Mouse (Mus musculus) forebrain, embryonic 10.5 days (tissue): ENCODE measurements around the gene 4921524J17Rik. TPM values are rescaled to one million over a fixed set of nuclear protein-coding genes. Genes with fewer than 3 reads are reported as not detected.

ENCODE experiments used
- DNase-seq: peaks from one replicate; pipeline ENCODE4 v3.0.0-alpha.2; 2017; ENCODE audit warnings: low spot score; ENCODE audit errors: extremely low spot score
- H3K27ac ChIP-seq: fragments of 300-500 bp; sonication (generic); 2 replicates; pipeline ENCODE4 v1.5.1; 2016; ENCODE audit warnings: mild to moderate bottlenecking
- H3K27me3 ChIP-seq: fragments of 300-500 bp; sonication (generic); 2 replicates; pipeline ENCODE4 v1.6.1; 2016; ENCODE audit warnings: mild to moderate bottlenecking; ENCODE audit not compliant: poor library complexity, severe bottlenecking
- H3K36me3 ChIP-seq: fragments of 300-500 bp; sonication (generic); replicated peaks from 2 replicates; pipeline ENCODE4 v1.6.1; 2016; ENCODE audit warnings: mild to moderate bottlenecking, moderate library complexity
- H3K4me1 ChIP-seq: fragments of 300-500 bp; sonication (generic); 2 replicates; pipeline ENCODE4 v1.6.1; 2016
- H3K4me3 ChIP-seq: fragments of 300-500 bp; sonication (generic); 2 replicates; pipeline ENCODE4 v1.5.1; 2016; ENCODE audit warnings: mild to moderate bottlenecking, moderate library complexity
- H3K9me3 ChIP-seq: fragments of 300-500 bp; sonication (generic); 2 replicates; pipeline ENCODE4 v1.6.1; 2016; ENCODE audit warnings: mild to moderate bottlenecking, moderate library complexity
- WGBS: fragments of 180-500 bp; shearing (Covaris S2); methylation state at CpG from one replicate; pipeline ENCODE4 v1.1.7; 2016; 5-methylcytosine and 5-hydroxymethylcytosine counted together
- polyA plus RNA-seq: library from polyadenylated mRNA; unstranded; fragments of >200 nt; fragmentation: Nextera tagmentation; extraction: Ambion mirVana; gene quantifications from 2 replicates; pipeline ENCODE4 v1.2.1, GENCODE M21; 2016

The 4921524J17Rik gene
- polyA plus RNA-seq, 1 experiment from 2014 or later = 37.6 TPM

DNA sequence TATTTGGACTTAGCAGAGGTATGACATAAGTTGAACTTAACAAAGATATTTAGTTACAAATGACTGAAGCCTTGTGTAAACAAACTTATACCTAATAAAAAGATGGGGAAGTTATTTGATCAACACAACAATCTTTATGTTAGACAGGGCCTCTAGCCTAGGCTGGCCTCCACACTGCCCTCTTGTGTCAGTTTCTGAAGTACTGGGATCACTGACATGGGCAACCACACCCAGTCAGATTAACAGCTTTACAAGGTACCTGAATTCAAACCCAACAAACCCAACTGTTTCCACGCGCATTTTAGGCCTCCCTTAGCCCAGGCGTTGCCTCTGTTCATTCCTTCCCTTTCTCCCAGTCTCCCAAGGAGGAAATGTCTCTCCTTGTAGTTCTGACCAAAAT is 28.7 kb upstream of the 4921524J17Rik start:
- H3K4me3 ChIP-seq = no peak overlapping the region
- H3K4me1 ChIP-seq = peaks cover 6% of the 10 kb centered on the region; the same call in 1 of the 2 replicates
- WGBS = 78% methylated on average over 3 of the region's 3 CpGs
- H3K27me3 ChIP-seq = no peaks in the 10 kb centered on the region
- DNase-seq = no peak
- no peaks in the 10 kb centered on the region for H3K36me3 ChIP-seq
- no peaks in the 10 kb centered on the region for H3K9me3 ChIP-seq
- H3K27ac ChIP-seq = no peak overlapping the region

- Histone ChIP-seq H3K27ac (no peak overlapping the region), H3K4me3 (no peak overlapping the region), H3K27me3 (no peaks in the 10 kb centered on the region), H3K9me3 (no peaks in the 10 kb centered on the region), H3K4me1 (peaks cover 6% of the 10 kb centered on the region; the same call in 1 of the 2 replicates), H3K36me3 (no peaks in the 10 kb centered on the region)
- WGBS = 45% methylated on average over 5 of the region's 5 CpGs
- DNase-seq = no peak
Observed at GRCm38 (mm10) chr8:85460804-85461203, 28.2 kb upstream of the 4921524J17Rik start.

DNA sequence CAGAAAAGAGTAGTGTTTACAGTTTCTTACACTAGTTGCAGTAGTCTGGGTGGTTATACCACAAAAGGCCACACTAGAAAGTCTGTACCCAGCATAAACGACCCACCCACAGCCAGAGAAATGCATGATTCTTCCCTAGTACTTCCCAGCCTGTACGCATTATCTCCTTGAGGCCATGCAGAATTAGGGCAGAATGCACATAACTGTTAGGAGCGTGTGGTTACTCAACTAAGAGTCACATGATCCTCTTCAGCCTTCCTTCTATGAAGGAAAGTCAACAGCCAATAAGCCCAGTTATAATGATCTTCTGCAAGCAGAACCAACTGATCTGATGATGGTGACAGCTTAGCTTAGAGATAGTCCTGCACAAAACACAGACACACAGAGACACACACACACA is 26.9 kb upstream of the 4921524J17Rik start:
- H3K36me3 ChIP-seq = no peaks in the 10 kb centered on the region
- H3K27me3 ChIP-seq = no peaks in the 10 kb centered on the region
- 86% methylated on average over 3 of the region's 3 CpGs for WGBS
- no peak for DNase-seq
- H3K4me1 ChIP-seq = peaks cover 6% of the 10 kb centered on the region; the same call in 1 of the 2 replicates
- H3K4me3 ChIP-seq = no peak overlapping the region
- no peak overlapping the region for H3K27ac ChIP-seq
- no peaks in the 10 kb centered on the region for H3K9me3 ChIP-seq

GRCm38 (mm10) chr8:85456536-85456935 is 23.9 kb upstream of the 4921524J17Rik start:
- Histone ChIP-seq H3K27me3 (no peaks in the 10 kb centered on the region), H3K27ac (no peak overlapping the region), H3K9me3 (no peaks in the 10 kb centered on the region), H3K4me3 (no peak overlapping the region), H3K36me3 (no peaks in the 10 kb centered on the region), H3K4me1 (peaks cover 21% of the 10 kb centered on the region)
- 15% methylated on average over 14 of the region's 14 CpGs for WGBS
- DNase-seq = peak; percentile 65

DNA sequence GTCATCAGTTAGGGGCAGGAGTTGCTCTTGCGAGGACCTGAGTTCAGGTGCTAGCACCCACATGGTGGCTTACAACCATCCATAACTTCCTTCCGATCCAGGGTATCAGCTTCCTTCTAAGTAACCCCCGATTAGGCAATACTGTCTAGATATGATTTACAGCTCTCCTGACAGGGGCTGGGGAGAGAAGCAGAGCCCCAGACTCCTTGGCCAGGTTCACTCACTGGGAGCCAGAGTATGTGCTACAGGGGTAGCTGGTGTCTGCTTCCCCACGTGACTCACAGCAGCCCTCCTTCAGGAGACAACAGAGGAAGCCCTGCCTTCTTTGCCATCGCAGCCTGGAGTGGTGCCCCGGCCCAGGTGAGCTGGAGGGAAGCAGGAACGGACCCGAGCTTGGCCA is 22.1 kb upstream of the 4921524J17Rik start:
- no peak for DNase-seq
- 76% methylated on average over 8 of the region's 8 CpGs for WGBS
- Histone ChIP-seq H3K36me3 (no peaks in the 10 kb centered on the region), H3K4me1 (peaks cover 21% of the 10 kb centered on the region), H3K27ac (no peak overlapping the region), H3K27me3 (no peaks in the 10 kb centered on the region), H3K9me3 (no peaks in the 10 kb centered on the region), H3K4me3 (no peak overlapping the region)

DNA sequence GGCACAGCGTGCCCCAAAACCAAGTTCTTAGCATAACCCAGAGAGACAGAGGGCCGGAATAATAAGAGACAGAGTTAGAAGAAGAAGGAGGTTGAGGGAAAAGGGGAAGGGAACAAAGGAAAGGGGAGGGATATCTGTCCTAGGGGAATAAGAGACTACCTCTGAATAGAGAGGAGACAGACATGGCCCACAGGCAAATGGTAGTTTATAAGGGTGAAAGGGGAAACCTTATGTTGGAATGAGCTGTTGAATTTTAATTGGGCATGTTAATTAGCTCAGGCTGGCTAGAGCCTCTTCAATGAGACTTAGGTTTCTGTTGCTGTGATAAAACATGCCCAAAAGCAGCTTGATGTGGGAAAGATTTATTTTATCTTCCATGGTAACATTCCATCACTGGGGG is 20.6 kb upstream of the 4921524J17Rik start:
- Histone ChIP-seq H3K27me3 (no peaks in the 10 kb centered on the region), H3K27ac (peak overlapping the region; percentile 56; the same call in 1 of the 2 replicates), H3K9me3 (no peaks in the 10 kb centered on the region), H3K4me1 (peaks cover 21% of the 10 kb centered on the region), H3K4me3 (no peak overlapping the region; the same call in 1 of the 2 replicates), H3K36me3 (no peaks in the 10 kb centered on the region)
- WGBS = 72% methylated on average over 2 of the region's 2 CpGs
- DNase-seq = no peak

GRCm38 (mm10) chr8:85452328-85452727 is 19.7 kb upstream of the 4921524J17Rik start:
- Histone ChIP-seq H3K4me3 (no peak overlapping the region), H3K36me3 (no peaks in the 10 kb centered on the region), H3K27ac (peak overlapping the region; percentile 66), H3K4me1 (peaks cover 21% of the 10 kb centered on the region), H3K9me3 (no peaks in the 10 kb centered on the region), H3K27me3 (no peaks in the 10 kb centered on the region)
- peak; percentile 25 for DNase-seq
- WGBS = 22% methylated on average over 14 of the region's 14 CpGs

- H3K27me3 ChIP-seq = no peaks in the 10 kb centered on the region
- WGBS = 81% methylated on average over 3 of the region's 3 CpGs
- no peaks in the 10 kb centered on the region for H3K9me3 ChIP-seq
- peaks cover 21% of the 10 kb centered on the region for H3K4me1 ChIP-seq
- H3K36me3 ChIP-seq = no peaks in the 10 kb centered on the region
- no peak overlapping the region for H3K27ac ChIP-seq
- no peak for DNase-seq
- no peak overlapping the region for H3K4me3 ChIP-seq
Observed at GRCm38 (mm10) chr8:85450335-85450734, 17.7 kb upstream of the 4921524J17Rik start.

DNA sequence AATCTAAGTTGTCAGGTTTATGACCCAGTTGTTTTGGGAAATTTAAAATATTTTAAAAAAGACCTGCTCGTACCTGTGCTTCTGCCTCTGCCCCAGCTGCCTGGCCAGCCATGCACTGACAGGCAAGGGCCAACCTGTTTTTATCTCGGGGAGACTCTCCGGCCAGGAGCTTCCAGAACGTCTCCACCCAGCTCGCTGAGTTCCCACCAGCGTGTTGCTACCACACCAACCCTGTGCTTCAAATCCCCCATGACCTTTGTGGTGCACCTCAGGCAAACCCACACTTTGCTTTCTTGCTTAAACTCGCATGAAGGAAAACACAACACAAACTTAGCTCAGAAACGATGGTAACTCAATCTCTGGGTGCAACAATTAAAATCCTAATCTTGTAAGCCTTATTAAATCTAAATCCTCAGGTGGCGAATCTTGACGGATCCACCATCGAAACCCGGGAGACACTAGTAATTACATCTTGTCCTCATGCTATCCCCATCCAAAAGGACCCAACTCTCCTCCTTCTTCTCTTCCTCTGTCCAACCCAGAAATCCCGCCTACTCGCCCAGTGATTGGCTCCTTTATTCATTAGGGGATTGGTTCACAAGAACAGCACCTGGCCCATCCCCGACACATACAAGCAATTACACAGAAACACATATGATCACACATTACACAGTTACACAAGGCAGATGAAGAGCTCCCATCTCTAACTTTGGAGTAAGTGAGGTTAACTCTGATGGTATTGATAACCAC is 13.5 kb upstream of the 4921524J17Rik start:
- H3K9me3 ChIP-seq = no peaks in the 10 kb centered on the region
- H3K27ac ChIP-seq = no peak overlapping the region
- no peaks in the 10 kb centered on the region for H3K36me3 ChIP-seq
- DNase-seq = no peak
- peaks cover 5% of the 10 kb centered on the region for H3K4me1 ChIP-seq
- WGBS = 86% methylated on average over 15 of the region's 15 CpGs
- no peak overlapping the region for H3K4me3 ChIP-seq
- no peaks in the 10 kb centered on the region for H3K27me3 ChIP-seq

DNA sequence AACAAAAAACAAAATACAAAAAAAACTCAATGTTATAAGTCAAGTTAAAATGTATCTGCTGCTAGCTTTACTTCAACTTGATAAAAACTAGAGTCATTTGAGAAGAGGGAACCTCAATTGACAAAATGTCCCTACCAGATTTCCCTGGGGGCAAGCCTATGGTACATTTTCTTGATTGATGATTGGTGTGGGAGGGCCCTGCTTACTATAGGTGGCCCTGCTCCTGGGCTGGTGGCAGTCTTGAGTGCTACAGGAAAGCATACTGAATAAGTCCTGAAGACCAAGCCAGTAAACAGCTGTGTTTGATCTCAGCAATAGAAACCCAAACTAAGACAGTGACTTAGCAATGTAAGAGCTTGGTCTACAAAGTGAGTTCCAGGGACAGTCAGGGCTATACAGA is 11.5 kb upstream of the 4921524J17Rik start:
- Histone ChIP-seq H3K27ac (no peak overlapping the region), H3K36me3 (no peaks in the 10 kb centered on the region), H3K9me3 (no peaks in the 10 kb centered on the region), H3K4me3 (no peak overlapping the region), H3K27me3 (no peaks in the 10 kb centered on the region), H3K4me1 (peaks cover 5% of the 10 kb centered on the region)
- no peak for DNase-seq

DNA sequence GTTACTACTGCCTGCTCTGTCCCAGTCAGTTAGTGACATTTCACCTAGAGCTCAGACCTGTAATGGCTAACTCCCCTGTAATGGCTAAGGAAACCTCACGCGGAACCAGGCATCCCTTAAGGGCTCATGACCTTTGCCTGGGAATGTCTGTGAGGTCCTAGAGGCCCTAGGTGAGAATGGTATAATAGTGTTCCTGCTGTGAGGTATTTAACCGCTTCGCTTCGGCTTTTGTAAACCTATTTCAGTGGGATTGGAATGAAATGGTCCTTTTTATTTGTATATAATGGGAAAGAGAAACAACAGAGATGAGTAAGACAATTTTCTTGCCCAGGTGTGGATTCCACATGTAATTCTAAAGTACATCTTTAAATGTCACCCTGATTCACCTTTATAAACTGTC is 8.9 kb upstream of the 4921524J17Rik start:
- 36% methylated on average over 5 of the region's 5 CpGs for WGBS
- H3K4me3 ChIP-seq = no peak overlapping the region
- no peaks in the 10 kb centered on the region for H3K9me3 ChIP-seq
- no peaks in the 10 kb centered on the region for H3K36me3 ChIP-seq
- peaks cover 5% of the 10 kb centered on the region for H3K4me1 ChIP-seq
- DNase-seq = no peak
- H3K27ac ChIP-seq = no peak overlapping the region
- no peaks in the 10 kb centered on the region for H3K27me3 ChIP-seq

GRCm38 (mm10) chr8:85435736-85436135 is 3.1 kb upstream of the 4921524J17Rik start:
- H3K27ac ChIP-seq = no peak overlapping the region
- H3K4me3 ChIP-seq = no peak overlapping the region
- no peak for DNase-seq
- H3K27me3 ChIP-seq = peaks cover 9% of the 10 kb centered on the region
- H3K9me3 ChIP-seq = no peaks in the 10 kb centered on the region
- peaks cover 18% of the 10 kb centered on the region for H3K4me1 ChIP-seq
- 70% methylated on average over 5 of the region's 5 CpGs for WGBS
- no peaks in the 10 kb centered on the region for H3K36me3 ChIP-seq

- Histone ChIP-seq H3K36me3 (no peaks in the 10 kb centered on the region), H3K4me3 (no peak overlapping the region), H3K9me3 (no peaks in the 10 kb centered on the region), H3K27ac (no peak overlapping the region), H3K4me1 (peaks cover 24% of the 10 kb centered on the region), H3K27me3 (peaks cover 9% of the 10 kb centered on the region)
- WGBS = 71% methylated on average over 12 of the region's 12 CpGs
- DNase-seq = no peak
Observed at GRCm38 (mm10) chr8:85434817-85435216, 2.2 kb upstream of the 4921524J17Rik start.
